Mouse (Mus musculus): ENCODE results near the gene Myb.

- TF ChIP-seq ZC3H11A (IDR thresholded peaks at IDR 0.05; ENCODE audit: borderline replicate concordance, low read depth, low read length): no peak
- TF ChIP-seq MAFK (IDR thresholded peaks at IDR 0.05; ENCODE audit: insufficient read depth, low read depth, low read length): no peak
- no peak for TF ChIP-seq ZNF384 (IDR thresholded peaks at IDR 0.05; ENCODE audit: low read depth, low read length)
- TF ChIP-seq CHD2 (IDR thresholded peaks at IDR 0.05; ENCODE audit: low read depth, low read length): no peak
- no peak for TF ChIP-seq HCFC1 (IDR thresholded peaks at IDR 0.05; ENCODE audit: borderline replicate concordance, insufficient read depth, low read length)
Observed at GRCm38 (mm10) chr10:21152812-21153211, 8.0 kb downstream of the Myb start.
